Mouse (Mus musculus) MEL (cell line): ENCODE measurements around the gene Wwc2.

Experiments
- CHD1 ChIP-seq: IDR thresholded peaks from 2 replicates; pipeline ENCODE4 v1.6.1; 2012; ENCODE audit warnings: low read depth, mild to moderate bottlenecking, inconsistent platforms, low read length, improper control_type of control experiment
- CTCF ChIP-seq, 3 experiments: IDR thresholded peaks in 2 of 3; conservative IDR thresholded peaks in 1 of 3; 2 replicates each; pipeline ENCODE4 v1.5.1; 2011 to 2012; ENCODE audit warnings: low read length in 3 of 3, low read depth in 2 of 3, mild to moderate bottlenecking in 2 of 3, improper control_type of control experiment in 1 of 3, inconsistent platforms in 1 of 3, mixed read lengths in 1 of 3, moderate library complexity in 1 of 3; ENCODE audit not compliant: control insufficient read depth in 1 of 3, insufficient read depth in 1 of 3, poor library complexity in 1 of 3, severe bottlenecking in 1 of 3
- E2F4 ChIP-seq: IDR thresholded peaks from 2 replicates; pipeline ENCODE4 v1.6.1; 2011; ENCODE audit warnings: low read depth, low read length, improper control_type of control experiment, borderline replicate concordance
- ELF1 ChIP-seq: IDR thresholded peaks from 2 replicates; pipeline ENCODE4 v1.6.1; 2014; ENCODE audit warnings: low read depth, mild to moderate bottlenecking, inconsistent platforms, low read length, improper control_type of control experiment, moderate library complexity
- EP300 ChIP-seq, 2 experiments: IDR thresholded peaks; 2 replicates each; pipeline ENCODE4 v1.6.1; 2011; ENCODE audit warnings: improper control_type of control experiment in 2 of 2, low read length in 2 of 2, low read depth in 1 of 2, mild to moderate bottlenecking in 1 of 2
- ETS1 ChIP-seq: IDR thresholded peaks from 2 replicates; pipeline ENCODE4 v1.6.1; 2012; ENCODE audit warnings: low read depth, mild to moderate bottlenecking, inconsistent platforms, low read length, improper control_type of control experiment, moderate library complexity
- GATA1 ChIP-seq: IDR thresholded peaks from 2 replicates; pipeline ENCODE4 v1.6.1; 2011; ENCODE audit warnings: low read depth, low read length, improper control_type of control experiment
- NELFE ChIP-seq: IDR thresholded peaks from 2 replicates; pipeline ENCODE4 v1.6.1; 2011; ENCODE audit warnings: low read depth, low read length, improper control_type of control experiment
- NRF1 ChIP-seq: IDR thresholded peaks from 2 replicates; pipeline ENCODE4 v1.6.1; 2014; ENCODE audit warnings: low read depth, mild to moderate bottlenecking, inconsistent platforms, low read length, improper control_type of control experiment, moderate library complexity; ENCODE audit not compliant: poor library complexity, insufficient read depth, severe bottlenecking
- POLR2A ChIP-seq, 2 experiments: IDR thresholded peaks; 2 replicates each; pipeline ENCODE4 v1.6.1; 2011 to 2012; ENCODE audit warnings: low read length in 2 of 2, mild to moderate bottlenecking in 2 of 2, control low read depth in 1 of 2, improper control_type of control experiment in 1 of 2, low read depth in 1 of 2, moderate library complexity in 1 of 2; ENCODE audit not compliant: control insufficient read depth in 1 of 2, insufficient read depth in 1 of 2, poor library complexity in 1 of 2
- POLR2AphosphoS5 ChIP-seq: IDR thresholded peaks from 2 replicates; pipeline ENCODE4 v1.6.1; 2012; ENCODE audit warnings: low read depth, borderline replicate concordance, mild to moderate bottlenecking, inconsistent platforms, low read length, moderate library complexity, mixed read lengths
- USF1 ChIP-seq: IDR thresholded peaks from 2 replicates; pipeline ENCODE4 v1.6.1; 2014; ENCODE audit warnings: low read depth, mild to moderate bottlenecking, inconsistent platforms, low read length, improper control_type of control experiment, moderate library complexity
- ZC3H11A ChIP-seq: IDR thresholded peaks from 2 replicates; pipeline ENCODE4 v1.6.1; 2012; ENCODE audit warnings: low read depth, mild to moderate bottlenecking, inconsistent platforms, low read length, improper control_type of control experiment

DNA sequence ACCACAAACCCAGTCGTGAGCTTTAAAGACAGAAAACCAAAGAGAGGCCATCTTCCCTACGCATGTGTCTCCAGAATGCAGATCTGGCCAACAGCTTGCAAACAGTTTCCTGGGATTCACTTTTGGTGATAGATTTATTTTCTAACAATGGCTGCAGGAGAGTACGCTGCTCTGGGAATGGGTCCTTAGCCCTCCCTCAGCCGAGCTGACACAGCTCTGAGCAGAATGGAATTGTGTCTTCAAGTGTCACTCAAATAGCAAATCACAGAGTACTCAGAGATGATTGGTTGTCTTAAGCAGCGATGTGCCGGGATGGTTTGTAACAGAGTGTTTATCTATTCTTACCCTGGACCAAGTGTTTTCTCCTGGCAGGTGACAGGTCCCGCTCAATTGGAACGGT is 171.7 kb downstream of the Wwc2 start:
- TF ChIP-seq ETS1 (no peak), USF1 (no peak), CTCF (IDR thresholded peaks at IDR 0.05 in 2 of 3, conservative IDR thresholded peaks at IDR 0.05 in 1 of 3; ENCODE audit: control insufficient read depth in 1 of 3, insufficient read depth in 1 of 3, low read depth in 2 of 3, low read length in 3 of 3, poor library complexity in 1 of 3, severe bottlenecking in 1 of 3) (no peak), POLR2A (IDR thresholded peaks at IDR 0.05; ENCODE audit: control insufficient read depth in 1 of 2, insufficient read depth in 1 of 2, low read depth in 1 of 2, low read length in 2 of 2, poor library complexity in 1 of 2) (no peak), EP300 (IDR thresholded peaks at IDR 0.05; ENCODE audit: low read depth in 1 of 2, low read length in 2 of 2) (no peak), CHD1 (no peak), E2F4 (no peak), POLR2AphosphoS5 (no peak), NRF1 (no peak), ZC3H11A (no peak), NELFE (no peak), ELF1 (no peak), GATA1 (no peak)
